Mouse (Mus musculus) midbrain, embryonic 13.5 days (tissue): ENCODE results near the gene Naa60. TPM values are rescaled to one million over a fixed set of nuclear protein-coding genes. Genes with fewer than 3 reads are reported as not detected.
"Not testable (repeated sequence)": the region's sequence is repeated elsewhere in the genome, so short reads cannot be mapped to it uniquely, and the experiment has no call there.

Experiments
- ATAC-seq: fragments of 200-750 bp; cut with Nextera tagmentation; 2 replicates; pipeline ENCODE4 v1.8.0; 2017; ENCODE audit warnings: mild to moderate bottlenecking, moderate TSS enrichment, moderate library complexity
- H3K27ac ChIP-seq: fragments of 300-500 bp; sonication (generic); 2 replicates; pipeline ENCODE4 v1.5.1; 2015; ENCODE audit warnings: inconsistent platforms, mild to moderate bottlenecking, moderate library complexity
- H3K27me3 ChIP-seq: fragments of 300-500 bp; sonication (generic); 2 replicates; pipeline ENCODE4 v1.6.1; 2015; ENCODE audit warnings: mild to moderate bottlenecking, inconsistent platforms
- H3K36me3 ChIP-seq: fragments of 300-500 bp; sonication (generic); 2 replicates; pipeline ENCODE4 v1.6.1; 2015; ENCODE audit warnings: mild to moderate bottlenecking, inconsistent platforms
- H3K4me1 ChIP-seq: fragments of 300-500 bp; sonication (generic); replicated peaks from 2 replicates; pipeline ENCODE4 v1.6.1; 2015; ENCODE audit warnings: inconsistent platforms
- H3K4me2 ChIP-seq: fragments of 300-500 bp; sonication (generic); replicated peaks from 2 replicates; pipeline ENCODE4 v1.6.1; 2015; ENCODE audit warnings: moderate library complexity, mild to moderate bottlenecking, inconsistent platforms
- H3K4me3 ChIP-seq: fragments of 300-500 bp; sonication (generic); replicated peaks from 2 replicates; pipeline ENCODE4 v1.5.1; 2015; ENCODE audit warnings: mild to moderate bottlenecking, inconsistent platforms
- H3K9ac ChIP-seq: fragments of 300-500 bp; sonication (generic); replicated peaks from 2 replicates; pipeline ENCODE4 v1.6.1; 2015; ENCODE audit warnings: mild to moderate bottlenecking, inconsistent platforms
- H3K9me3 ChIP-seq: fragments of 300-500 bp; sonication (generic); 2 replicates; pipeline ENCODE4 v1.6.1; 2016; ENCODE audit warnings: mild to moderate bottlenecking, inconsistent platforms
- WGBS: fragments of 180-500 bp; shearing (Covaris S2); methylation state at CpG from one replicate; pipeline ENCODE4 v1.1.7; 2015; 5-methylcytosine and 5-hydroxymethylcytosine counted together
- polyA plus RNA-seq: library from polyadenylated mRNA; unstranded; fragments of >200 nt; fragmentation: Nextera tagmentation; extraction: Ambion mirVana; gene quantifications from 2 replicates; pipeline ENCODE4 v1.2.1, GENCODE M21; 2015

Gene Naa60
- polyA plus RNA-seq, 1 experiment from 2014 or later = 79.7 TPM

GRCm38 (mm10) chr16:3851301-3851700 lies 20.9 kb upstream of the Naa60 start:
- 92% methylated on average over 13 of the region's 13 CpGs for whole genome bisulfite sequencing
- not testable (repeated sequence) for H3K4me2 ChIP-seq, H3K9me3 ChIP-seq, H3K9ac ChIP-seq, H3K4me3 ChIP-seq, H3K27ac ChIP-seq, H3K36me3 ChIP-seq, ATAC-seq, H3K27me3 ChIP-seq
- H3K4me1 ChIP-seq = peaks cover 15% of the 10 kb centered on the region

GRCm38 (mm10) chr16:3852586-3852985 lies 19.6 kb upstream of the Naa60 start:
- no peak overlapping the region for H3K9ac ChIP-seq
- 40% methylated on average over 12 of the region's 12 CpGs for WGBS
- no peaks in the 10 kb centered on the region for H3K9me3 ChIP-seq
- ATAC-seq = no peak
- no peaks in the 10 kb centered on the region for H3K36me3 ChIP-seq
- peaks cover 8% of the 10 kb centered on the region for H3K4me1 ChIP-seq
- H3K27ac ChIP-seq = no peak overlapping the region
- no peak overlapping the region for H3K4me2 ChIP-seq
- H3K27me3 ChIP-seq = no peaks in the 10 kb centered on the region
- H3K4me3 ChIP-seq = no peak overlapping the region

GRCm38 (mm10) chr16:3854437-3855182 lies 17.6 kb upstream of the Naa60 start:
- Histone ChIP-seq H3K4me2 (no peak overlapping the region), H3K27me3 (no peaks in the 10 kb centered on the region), H3K9me3 (no peaks in the 10 kb centered on the region), H3K4me1 (no peaks in the 10 kb centered on the region), H3K4me3 (no peak overlapping the region), H3K27ac (no peak overlapping the region), H3K36me3 (peaks cover 5% of the 10 kb centered on the region; the same call in 1 of the 2 replicates), H3K9ac (no peak overlapping the region)
- 40% methylated on average over 11 of the region's 11 CpGs for WGBS
- ATAC-seq = no peak

GRCm38 (mm10) chr16:3855776-3856175 lies 16.4 kb upstream of the Naa60 start:
- WGBS = 86% methylated on average over 1 of the region's 1 CpGs
- ATAC-seq = no peak
- no peak overlapping the region for H3K9ac ChIP-seq

GRCm38 (mm10) chr16:3859254-3859653 lies 12.9 kb upstream of the Naa60 start:
- peaks cover 29% of the 10 kb centered on the region for H3K36me3 ChIP-seq
- H3K9me3 ChIP-seq = no peaks in the 10 kb centered on the region
- H3K9ac ChIP-seq = no peak overlapping the region
- no peak overlapping the region for H3K4me3 ChIP-seq
- no peak overlapping the region for H3K27ac ChIP-seq
- no peak overlapping the region for H3K4me2 ChIP-seq
- H3K4me1 ChIP-seq = no peaks in the 10 kb centered on the region
- ATAC-seq = no peak
- no peaks in the 10 kb centered on the region for H3K27me3 ChIP-seq
- WGBS = 86% methylated on average over 4 of the region's 4 CpGs

More at GRCm38 (mm10) chr16:3855776-3856175, 16.4 kb upstream of the Naa60 start:
- Histone ChIP-seq H3K4me3 (no peak overlapping the region), H3K9me3 (no peaks in the 10 kb centered on the region), H3K27ac (no peak overlapping the region), H3K4me1 (no peaks in the 10 kb centered on the region), H3K27me3 (no peaks in the 10 kb centered on the region), H3K4me2 (no peak overlapping the region), H3K36me3 (peaks cover 14% of the 10 kb centered on the region)

GRCm38 (mm10) chr16:3871815-3872214 lies 360 bp upstream of the Naa60 start:
- peak overlapping the region; percentile 56 for H3K4me3 ChIP-seq
- ATAC-seq = no peak
- peaks cover 19% of the 10 kb centered on the region for H3K36me3 ChIP-seq
- H3K27ac ChIP-seq = peak overlapping the region; percentile 19; the same call in 1 of the 2 replicates
- peaks cover 26% of the 10 kb centered on the region for H3K4me1 ChIP-seq
- H3K4me2 ChIP-seq = peak overlapping the region; percentile 93
- H3K27me3 ChIP-seq = no peaks in the 10 kb centered on the region
- H3K9me3 ChIP-seq = no peaks in the 10 kb centered on the region
- 2% methylated on average over 16 of the region's 16 CpGs for WGBS
- H3K9ac ChIP-seq = peak overlapping the region; percentile 67

- no peak overlapping the region for H3K4me3 ChIP-seq
- H3K9me3 ChIP-seq = no peaks in the 10 kb centered on the region
- ATAC-seq = no peak
- no peaks in the 10 kb centered on the region for H3K27me3 ChIP-seq
- H3K36me3 ChIP-seq = peaks cover 14% of the 10 kb centered on the region
- no peak overlapping the region for H3K9ac ChIP-seq
- 95% methylated on average over 4 of the region's 4 CpGs for WGBS
- peaks cover 24% of the 10 kb centered on the region for H3K4me1 ChIP-seq
- H3K27ac ChIP-seq = no peak overlapping the region
- H3K4me2 ChIP-seq = no peak overlapping the region
These were observed 4.2 kb downstream of the Naa60 start for GRCm38 (mm10) chr16:3876346-3876745.

- WGBS = under 1% methylated on average over 84 of the region's 88 CpGs
- peaks cover 37% of the 10 kb centered on the region for H3K4me1 ChIP-seq
These were observed 12.3 kb downstream of the Naa60 start, which contains the start of the genes Zfp597 and Gm20695 for GRCm38 (mm10) chr16:3884201-3885064. TSS of gene Zfp597 (minus strand) at chr16:3884561. TSS of gene Gm20695 (plus strand) at chr16:3884648.

GRCm38 (mm10) chr16:3885065-3885670 lies 13.0 kb downstream of the Naa60 start:
- no peak; the same call in 1 of the 2 replicates for ATAC-seq
- peaks cover 37% of the 10 kb centered on the region for H3K4me1 ChIP-seq

More at GRCm38 (mm10) chr16:3884201-3885064, 12.3 kb downstream of the Naa60 start, which contains the start of the genes Zfp597 and Gm20695:
- Histone ChIP-seq H3K9me3 (no peaks in the 10 kb centered on the region), H3K9ac (peak within 1 kb of the TSS; percentile 90), H3K4me3 (peak within 1 kb of the TSS; percentile 91), H3K4me2 (peak within 1 kb of the TSS; percentile 62), H3K27me3 (no peaks in the 10 kb centered on the region), H3K36me3 (peaks cover 3% of the 10 kb centered on the region), H3K27ac (peak within 1 kb of the TSS; percentile 95)
- peak; percentile 99 for ATAC-seq

GRCm38 (mm10) chr16:3891621-3892295 lies 19.6 kb downstream of the Naa60 start:
- 92% methylated on average over 14 of the region's 14 CpGs for WGBS
- Histone ChIP-seq H3K4me1 (no peaks in the 10 kb centered on the region), H3K9me3 (no peaks in the 10 kb centered on the region), H3K9ac (no peak overlapping the region), H3K4me3 (no peak overlapping the region), H3K4me2 (no peak overlapping the region), H3K27me3 (no peaks in the 10 kb centered on the region), H3K36me3 (peaks cover 22% of the 10 kb centered on the region), H3K27ac (no peak overlapping the region)
- ATAC-seq = no peak

More at GRCm38 (mm10) chr16:3885065-3885670, 13.0 kb downstream of the Naa60 start:
- Histone ChIP-seq H3K36me3 (no peaks in the 10 kb centered on the region), H3K9me3 (no peaks in the 10 kb centered on the region), H3K27me3 (no peaks in the 10 kb centered on the region), H3K9ac (peak overlapping the region; percentile 90), H3K4me3 (peak overlapping the region; percentile 91), H3K27ac (peak overlapping the region; percentile 95), H3K4me2 (peak overlapping the region; percentile 62)
- WGBS = 3% methylated on average over 10 of the region's 10 CpGs

GRCm38 (mm10) chr16:3893739-3894138 lies 21.6 kb downstream of the Naa60 start:
- H3K4me1 ChIP-seq = no peaks in the 10 kb centered on the region
- 89% methylated on average over 3 of the region's 3 CpGs for WGBS
- H3K36me3 ChIP-seq = peaks cover 41% of the 10 kb centered on the region
- H3K9ac ChIP-seq = no peak overlapping the region
- H3K4me2 ChIP-seq = no peak overlapping the region
- H3K9me3 ChIP-seq = no peaks in the 10 kb centered on the region
- no peak for ATAC-seq
- H3K27me3 ChIP-seq = no peaks in the 10 kb centered on the region
- no peak overlapping the region for H3K27ac ChIP-seq
- H3K4me3 ChIP-seq = no peak overlapping the region
